Mouse (Mus musculus): ENCODE data around the gene Pygb. TPM values are rescaled to one million over a fixed set of nuclear protein-coding genes. Genes with fewer than 3 reads are reported as not detected.

Gene Pygb
- total RNA-seq, 1 experiment = 10.8 TPM

GRCm38 (mm10) chr2:150874508-150874907 lies 88.0 kb downstream of the Pygb start:
- no peaks in the 10 kb centered on the region for H3K4me1 ChIP-seq (ENCODE audit: control insufficient read depth in 2 of 2, insufficient read depth in 2 of 2, low read length in 2 of 2, poor library complexity in 1 of 2)
- TF ChIP-seq HCFC1 (IDR thresholded peaks at IDR 0.05; ENCODE audit: borderline replicate concordance, insufficient read depth, low read length) (no peak), CHD2 (IDR thresholded peaks at IDR 0.05; ENCODE audit: low read depth, low read length) (no peak), ZNF384 (IDR thresholded peaks at IDR 0.05; ENCODE audit: low read depth, low read length) (no peak), MAFK (IDR thresholded peaks at IDR 0.05; ENCODE audit: insufficient read depth, low read depth, low read length) (0 out of 2 replicates have a peak, but pooled peaks have one; percentile 13)
- in situ Hi-C loops (cut with MboI; ENCODE audit: low sequenced_read_pairs in 2 of 2, unreplicated experiment in 2 of 2) = no loop called here
- no peak overlapping the region for H3K27ac ChIP-seq (ENCODE audit: insufficient read depth, low read depth, low read length, poor library complexity, severe bottlenecking)
- no peak for DNase-seq (ENCODE audit: low read depth, low spot score)
- H3K9ac ChIP-seq (ENCODE audit: insufficient read depth, low read depth, low read length, poor library complexity, severe bottlenecking) = no peak overlapping the region
- H3K4me3 ChIP-seq (ENCODE audit: insufficient read depth in 1 of 2, low read depth in 1 of 2, low read length in 2 of 2, poor library complexity in 1 of 2, severe bottlenecking in 1 of 2) = no peak overlapping the region
- H3K36me3 ChIP-seq (ENCODE audit: control insufficient read depth, insufficient read depth, low read length, poor library complexity, severe bottlenecking) = no peaks in the 10 kb centered on the region
- H3K9me3 ChIP-seq (ENCODE audit: control insufficient read depth, insufficient read depth, low read depth, low read length) = no peaks in the 10 kb centered on the region

DNA sequence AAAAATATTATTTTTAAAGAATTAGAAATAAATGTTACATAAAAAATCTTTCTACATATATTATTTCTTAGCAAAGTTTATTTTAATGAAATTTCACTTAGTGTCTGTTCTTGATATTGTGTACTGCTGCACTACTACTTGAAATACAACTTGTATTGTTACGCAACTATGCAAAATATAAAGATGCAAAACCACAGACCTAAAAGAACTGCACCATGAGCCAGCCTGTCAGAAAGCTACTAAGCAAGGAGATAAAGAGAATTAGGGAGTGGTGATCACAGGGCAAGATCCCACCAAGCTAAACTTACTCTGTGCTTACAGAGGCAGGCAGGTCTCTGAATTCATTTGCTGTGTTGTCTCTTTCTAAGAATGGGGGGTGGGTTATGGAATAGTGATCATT lies 88.7 kb downstream of the Pygb start:
- Histone ChIP-seq H3K27ac (ENCODE audit: insufficient read depth, low read depth, low read length, poor library complexity, severe bottlenecking) (no peak overlapping the region), H3K9me3 (ENCODE audit: control insufficient read depth, insufficient read depth, low read depth, low read length) (no peaks in the 10 kb centered on the region), H3K4me3 (ENCODE audit: insufficient read depth in 1 of 2, low read depth in 1 of 2, low read length in 2 of 2, poor library complexity in 1 of 2, severe bottlenecking in 1 of 2) (no peak overlapping the region), H3K9ac (ENCODE audit: insufficient read depth, low read depth, low read length, poor library complexity, severe bottlenecking) (no peak overlapping the region), H3K4me1 (ENCODE audit: control insufficient read depth in 2 of 2, insufficient read depth in 2 of 2, low read length in 2 of 2, poor library complexity in 1 of 2) (no peaks in the 10 kb centered on the region), H3K36me3 (ENCODE audit: control insufficient read depth, insufficient read depth, low read length, poor library complexity, severe bottlenecking) (no peaks in the 10 kb centered on the region)
- TF ChIP-seq MAFK (IDR thresholded peaks at IDR 0.05; ENCODE audit: insufficient read depth, low read depth, low read length) = no peak
- no peak for TF ChIP-seq CHD2 (IDR thresholded peaks at IDR 0.05; ENCODE audit: low read depth, low read length)
- TF ChIP-seq ZNF384 (IDR thresholded peaks at IDR 0.05; ENCODE audit: low read depth, low read length) = no peak
- TF ChIP-seq HCFC1 (IDR thresholded peaks at IDR 0.05; ENCODE audit: borderline replicate concordance, insufficient read depth, low read length) = no peak
- TF ChIP-seq ZC3H11A (IDR thresholded peaks at IDR 0.05; ENCODE audit: borderline replicate concordance, low read depth, low read length) = no peak
- DNase-seq (ENCODE audit: low read depth, low spot score) = no peak
- in situ Hi-C loops (cut with MboI; ENCODE audit: low sequenced_read_pairs in 2 of 2, unreplicated experiment in 2 of 2) = no loop called here

- DNase-seq (ENCODE audit: low read depth, low spot score) = no peak
- in situ Hi-C loops (cut with MboI; ENCODE audit: low sequenced_read_pairs in 2 of 2, unreplicated experiment in 2 of 2) = no loop called here
- no peak for TF ChIP-seq ZC3H11A (IDR thresholded peaks at IDR 0.05; ENCODE audit: borderline replicate concordance, low read depth, low read length)
- TF ChIP-seq MAFK (IDR thresholded peaks at IDR 0.05; ENCODE audit: insufficient read depth, low read depth, low read length) = no peak
- TF ChIP-seq HCFC1 (IDR thresholded peaks at IDR 0.05; ENCODE audit: borderline replicate concordance, insufficient read depth, low read length) = no peak
- no peak for TF ChIP-seq CHD2 (IDR thresholded peaks at IDR 0.05; ENCODE audit: low read depth, low read length)
- no peak for TF ChIP-seq ZNF384 (IDR thresholded peaks at IDR 0.05; ENCODE audit: low read depth, low read length)
- Histone ChIP-seq H3K9ac (ENCODE audit: insufficient read depth, low read depth, low read length, poor library complexity, severe bottlenecking) (no peak overlapping the region), H3K36me3 (ENCODE audit: control insufficient read depth, insufficient read depth, low read length, poor library complexity, severe bottlenecking) (no peaks in the 10 kb centered on the region), H3K27ac (ENCODE audit: insufficient read depth, low read depth, low read length, poor library complexity, severe bottlenecking) (no peak overlapping the region), H3K9me3 (ENCODE audit: control insufficient read depth, insufficient read depth, low read depth, low read length) (no peaks in the 10 kb centered on the region), H3K4me3 (ENCODE audit: insufficient read depth in 1 of 2, low read depth in 1 of 2, low read length in 2 of 2, poor library complexity in 1 of 2, severe bottlenecking in 1 of 2) (no peak overlapping the region), H3K4me1 (ENCODE audit: control insufficient read depth in 2 of 2, insufficient read depth in 2 of 2, low read length in 2 of 2, poor library complexity in 1 of 2) (no peaks in the 10 kb centered on the region)
Observed at GRCm38 (mm10) chr2:150877561-150877960, 91.0 kb downstream of the Pygb start.

Other genes with a start within 250 kb of the Pygb start
- not detected in 2 replicates for gene Cst7, start 216.3 kb upstream of the Pygb start, total RNA-seq (2012; rRNA removed)
- 35.0 and 44.0 TPM in 2 replicates for gene Apmap, start 178.2 kb upstream of the Pygb start, total RNA-seq (2012; rRNA removed)
- 3.2 and 4.0 TPM in 2 replicates for gene Acss1, start 118.2 kb upstream of the Pygb start, total RNA-seq (2012; rRNA removed)
- 0.13 TPM in 1 of 2 replicates, not detected in the other for gene Vsx1, start 97.4 kb upstream of the Pygb start, total RNA-seq (2012; rRNA removed)
- 54.3 and 92.3 TPM in 2 replicates for gene Entpd6, start 37.7 kb upstream of the Pygb start, total RNA-seq (2012; rRNA removed)
- 59.4 and 69.5 TPM in 2 replicates for gene Abhd12, start 118.0 kb downstream of the Pygb start, total RNA-seq (2012; rRNA removed)
- 40.1 and 45.6 TPM in 2 replicates for gene Gins1, start 118.7 kb downstream of the Pygb start, total RNA-seq (2012; rRNA removed)